In the genomic region with DNA sequence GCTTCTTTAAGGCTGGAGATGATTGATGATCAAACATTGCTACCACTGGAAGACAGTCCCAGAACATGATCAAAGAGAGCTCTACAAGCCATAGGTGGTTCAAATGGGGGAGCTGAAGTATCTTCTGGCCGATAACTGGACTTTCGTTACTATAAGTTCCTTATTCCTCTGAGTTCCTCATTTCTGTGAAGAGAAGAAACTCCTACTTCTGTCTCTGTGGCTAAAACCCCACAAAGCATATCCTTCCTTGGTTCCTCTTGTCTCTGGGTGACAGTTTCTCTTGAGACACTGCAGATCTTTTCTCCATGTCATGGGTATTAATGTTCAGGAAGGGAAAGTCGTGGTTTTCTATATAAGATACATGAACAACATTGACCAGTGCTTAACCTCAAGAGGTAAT, we compare ENCODE assay signal across 1 mouse cellular context.
TF ChIP-seq lines count a peak whose summit lies in the region.

No protein-coding gene starts in this region.

TF ChIP-seq in MEL, 35 proteins besides CTCF, POLR2A, EP300 and RAD21 (continued from another document):
- TF ChIP-seq POLR2AphosphoS2 (IDR thresholded peaks at IDR 0.05; ENCODE audit: low read length) (no peak), MYC (IDR thresholded peaks at IDR 0.05; ENCODE audit: low read depth, low read length) (peak; percentile 61; the same call in 1 of the 2 replicates), CHD2 (IDR thresholded peaks at IDR 0.05; ENCODE audit: low read length) (no peak), NRF1 (IDR thresholded peaks at IDR 0.05; ENCODE audit: insufficient read depth, low read depth, low read length, poor library complexity, severe bottlenecking) (no peak), TAL1 (IDR thresholded peaks at IDR 0.05; ENCODE audit: low read length) (no peak), MXI1 (IDR thresholded peaks at IDR 0.05; ENCODE audit: low read depth, low read length) (no peak), MAZ (IDR thresholded peaks at IDR 0.05; ENCODE audit: low read depth, low read length) (no peak), TCF12 (IDR thresholded peaks at IDR 0.05; ENCODE audit: low read depth, low read length) (0 out of 2 replicates have a peak, but pooled peaks have one; percentile 27), KAT2A (conservative IDR thresholded peaks at IDR 0.05; ENCODE audit: low read depth, low read length) (no peak), MEF2A (IDR thresholded peaks at IDR 0.05; ENCODE audit: extremely low read depth, insufficient replicate concordance, low read depth, low read length, poor library complexity, severe bottlenecking) (no peak), USF2 (IDR thresholded peaks at IDR 0.05; ENCODE audit: borderline replicate concordance in 1 of 2, insufficient read depth in 1 of 2, low read depth in 1 of 2, low read length in 2 of 2) (no peak), CHD1 (IDR thresholded peaks at IDR 0.05; ENCODE audit: low read depth, low read length) (no peak), HCFC1 (IDR thresholded peaks at IDR 0.05; ENCODE audit: low read depth, low read length) (no peak), SMC3 (IDR thresholded peaks at IDR 0.05; ENCODE audit: low read depth, low read length) (0 out of 2 replicates have a peak, but pooled peaks have one; percentile 4), NELFE (IDR thresholded peaks at IDR 0.05; ENCODE audit: low read depth, low read length) (0 out of 2 replicates have a peak, but pooled peaks have one; percentile 11), BHLHE40 (IDR thresholded peaks at IDR 0.05; ENCODE audit: borderline replicate concordance, low read depth, low read length) (no peak), GATA1 (IDR thresholded peaks at IDR 0.05; ENCODE audit: low read depth, low read length) (peak; percentile 49), POLR2AphosphoS5 (IDR thresholded peaks at IDR 0.05; ENCODE audit: borderline replicate concordance, low read depth, low read length) (no peak), SIN3A (IDR thresholded peaks at IDR 0.05; ENCODE audit: low read length) (peak; percentile 42; the same call in 1 of the 2 replicates), E2F4 (IDR thresholded peaks at IDR 0.05; ENCODE audit: borderline replicate concordance, low read depth, low read length) (no peak), MYB (IDR thresholded peaks at IDR 0.05; ENCODE audit: low read depth, low read length) (no peak), ELF1 (IDR thresholded peaks at IDR 0.05; ENCODE audit: low read depth, low read length) (no peak), JUND (IDR thresholded peaks at IDR 0.05; ENCODE audit: low read depth, low read length) (0 out of 2 replicates have a peak, but pooled peaks have one; percentile 53), ZKSCAN1 (IDR thresholded peaks at IDR 0.05; ENCODE audit: low read depth, low read length) (no peak), UBTF (IDR thresholded peaks at IDR 0.05; ENCODE audit: borderline replicate concordance, insufficient read depth, low read depth, low read length) (no peak), ZMIZ1 (IDR thresholded peaks at IDR 0.05; ENCODE audit: low read depth, low read length) (no peak), ETS1 (IDR thresholded peaks at IDR 0.05; ENCODE audit: low read depth, low read length) (0 out of 2 replicates have a peak, but pooled peaks have one; percentile 40), TBP (IDR thresholded peaks at IDR 0.05; ENCODE audit: low read depth, low read length) (no peak; the same call in none of the 2 replicates)
